Mouse (Mus musculus): ENCODE results near the gene Cep78. TPM values are rescaled to one million over a fixed set of nuclear protein-coding genes. Genes with fewer than 3 reads are reported as not detected.

The Cep78 gene
- 8.6 TPM for polyA plus RNA-seq (2014; fragmentation: Illumina TruSeq; extraction: RNeasy Lipid Tissue Mini Kit (QIAGEN cat#74804); ENCODE audit: low read depth, low replicate concordance)

GRCm38 (mm10) chr19:15984449-15985171 is at the start of gene Cep78:
Cep78 (minus strand) TSS chr19:15984989.

DNA sequence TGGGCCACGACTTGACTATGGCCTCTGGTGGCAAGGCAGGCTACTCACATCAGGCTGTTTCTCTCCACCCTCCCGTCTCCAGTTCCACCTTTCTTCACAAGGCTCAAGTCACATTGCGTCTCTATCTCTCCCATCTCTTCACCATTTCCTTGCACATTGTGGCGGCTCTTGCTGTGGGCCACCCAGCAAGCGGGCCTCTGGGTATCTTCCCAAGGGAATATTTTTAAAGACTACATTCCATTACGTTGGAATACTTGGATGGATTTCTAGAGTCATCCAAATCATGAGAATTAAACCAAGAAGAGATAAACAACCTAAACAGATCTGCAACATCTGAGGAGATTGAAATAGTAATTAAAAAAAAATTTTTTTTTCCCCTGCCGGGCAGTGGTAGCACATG is 37.6 kb downstream of the Cep78 start, which contains the start of gene Psat1:
TSS of gene Psat1 (minus strand) at position 101 of the 400 bp plus-strand sequence.

Other genes starting within 250 kb of the Cep78 start
- 41.3 TPM for gene Psat1, start 37.7 kb downstream of the Cep78 start, polyA plus RNA-seq (2014; fragmentation: Illumina TruSeq; extraction: RNeasy Lipid Tissue Mini Kit (QIAGEN cat#74804); ENCODE audit: low read depth, low replicate concordance)
- 87.3 TPM for gene Gnaq, start 147.8 kb upstream of the Cep78 start, polyA plus RNA-seq (2014; fragmentation: Illumina TruSeq; extraction: RNeasy Lipid Tissue Mini Kit (QIAGEN cat#74804); ENCODE audit: low read depth, low replicate concordance)